In the genomic region with DNA sequence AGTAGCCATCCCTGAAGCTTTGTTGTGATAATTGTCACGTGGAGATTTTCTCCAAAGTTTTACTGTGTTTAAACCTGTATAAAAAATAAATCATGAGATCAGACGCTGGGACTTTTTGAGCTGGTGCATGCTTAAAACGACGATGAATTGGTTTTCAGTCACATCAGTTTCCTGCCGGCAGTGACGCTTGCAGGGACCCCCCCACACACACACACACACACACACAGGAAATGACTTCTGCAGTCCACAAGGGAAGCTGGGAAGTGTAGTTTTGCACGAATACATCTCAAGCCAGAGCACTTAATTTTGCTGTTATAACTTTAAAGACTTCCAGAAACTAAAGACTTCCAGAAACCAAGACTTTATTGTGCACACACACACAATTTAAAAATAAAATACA, we compare ENCODE assay signal across 8 mouse cellular contexts. TPM values are rescaled to one million over a fixed set of nuclear protein-coding genes. Genes with fewer than 3 reads are reported as not detected.
DNase-seq lines count a peak whose midpoint lies in the region; ATAC-seq lines count a peak whose summit lies in the region.

No protein-coding gene starts in this region.

- H3K4me3 ChIP-seq in forebrain, embryonic 15.5 days = no peak overlapping the region
- H3K4me3 ChIP-seq in forebrain, embryonic 11.5 days (ENCODE audit: low read depth, low read length) = no peak overlapping the region
- H3K4me3 ChIP-seq in liver, embryonic 12.5 days = no peak overlapping the region

- H3K4me1 ChIP-seq in forebrain, embryonic 15.5 days = no peaks in the 10 kb centered on the region
- H3K4me1 ChIP-seq in forebrain, embryonic 11.5 days (replicated peaks; ENCODE audit: control insufficient read depth, insufficient read depth, low read length) = no peaks in the 10 kb centered on the region
- peaks cover 6% of the 10 kb centered on the region for H3K4me1 ChIP-seq in liver, embryonic 12.5 days

- 50% methylated on average over 7 of the region's 7 CpGs for WGBS in forebrain, embryonic 15.5 days
- 67% methylated on average over 7 of the region's 7 CpGs for WGBS in forebrain, embryonic 11.5 days
- 12% methylated on average over 7 of the region's 7 CpGs for WGBS in liver, embryonic 12.5 days (ENCODE audit: insufficient replicate concordance)

- H3K36me3 ChIP-seq in forebrain, embryonic 15.5 days = no peaks in the 10 kb centered on the region
- no peaks in the 10 kb centered on the region for H3K36me3 ChIP-seq in forebrain, embryonic 11.5 days (ENCODE audit: control insufficient read depth, insufficient read depth, low read length)
- no peaks in the 10 kb centered on the region for H3K36me3 ChIP-seq in liver, embryonic 12.5 days

- H3K9me3 ChIP-seq in forebrain, embryonic 15.5 days = no peaks in the 10 kb centered on the region
- H3K9me3 ChIP-seq in forebrain, embryonic 11.5 days (ENCODE audit: control insufficient read depth, low read length) = no peaks in the 10 kb centered on the region
- H3K9me3 ChIP-seq in liver, embryonic 12.5 days (replicated peaks) = no peaks in the 10 kb centered on the region

- no peak overlapping the region for H3K27ac ChIP-seq in forebrain, embryonic 15.5 days (replicated peaks)
- H3K27ac ChIP-seq in forebrain, embryonic 11.5 days (ENCODE audit: low read depth, low read length) = no peak overlapping the region
- H3K27ac ChIP-seq in liver, embryonic 12.5 days = no peak overlapping the region

- no peak overlapping the region; the same call in 1 of the 2 replicates for H3K4me2 ChIP-seq in forebrain, embryonic 15.5 days (replicated peaks)
- no peak overlapping the region for H3K4me2 ChIP-seq in forebrain, embryonic 11.5 days (ENCODE audit: low read depth, low read length, severe bottlenecking)
- 0 out of 2 replicates have a peak overlapping the region, but pooled peaks have one; percentile 25 for H3K4me2 ChIP-seq in liver, embryonic 12.5 days

- peak; percentile 63; the same call in 1 of the 2 replicates for ATAC-seq in forebrain, embryonic 15.5 days (replicated peaks)
- ATAC-seq in forebrain, embryonic 11.5 days (replicated peaks; ENCODE audit: low FRiP score) = no peak
- ATAC-seq in liver, embryonic 12.5 days = no peak

- no peak for DNase-seq in forebrain, embryonic 11.5 days (ENCODE audit: low spot score)
- peak; percentile 34 for DNase-seq in adrenal gland, adult 8-10 months
- DNase-seq in heart, adult 9 months (ENCODE audit: low spot score in 2 of 2) = peak; percentile 42 to 47
- DNase-seq in kidney, adult 8-10 months = peak; percentile 17 to 23
- peak; percentile 41 for DNase-seq in retina, embryonic 14.5 days (ENCODE audit: low spot score)
- DNase-seq in Muller cell, postnatal 12 days (ENCODE audit: inconsistent ontology term) = no peak

- no peak overlapping the region for H3K9ac ChIP-seq in forebrain, embryonic 15.5 days (replicated peaks)
- no peak overlapping the region for H3K9ac ChIP-seq in forebrain, embryonic 11.5 days (ENCODE audit: low read length)
- H3K9ac ChIP-seq in liver, embryonic 12.5 days = no peak overlapping the region

- H3K27me3 ChIP-seq in forebrain, embryonic 15.5 days = no peaks in the 10 kb centered on the region
- H3K27me3 ChIP-seq in forebrain, embryonic 11.5 days (ENCODE audit: control insufficient read depth, insufficient read depth, low read length) = no peaks in the 10 kb centered on the region
- no peaks in the 10 kb centered on the region for H3K27me3 ChIP-seq in liver, embryonic 12.5 days (replicated peaks)

RNA-seq across cellular contexts. Expression of a gene that starts 5.3 kb away (rescaled TPM):
- 9.7 and 10.7 TPM in 2 replicates for polyA plus RNA-seq in forebrain, embryonic 15.5 days (2015; fragmentation: Nextera tagmentation; extraction: Ambion mirVana)
- 9.0 and 9.9 TPM in 2 replicates for polyA plus RNA-seq in forebrain, embryonic 11.5 days (2014; fragmentation: Nextera tagmentation; extraction: Ambion mirVana)
- 10 to 100 TPM; 49.3 to 79.9 (median 60.1) TPM for total RNA-seq in adrenal gland, adult 8-10 months (2022)
- polyA plus RNA-seq in liver, embryonic 12.5 days (2016; fragmentation: Nextera tagmentation; extraction: Ambion mirVana) = 25.0 and 25.8 TPM in 2 replicates

RNA-seq across cellular contexts. Expression of a gene that starts 56.7 kb away (rescaled TPM):
- polyA plus RNA-seq in forebrain, embryonic 15.5 days (2015; fragmentation: Nextera tagmentation; extraction: Ambion mirVana) = 5.7 and 6.9 TPM in 2 replicates
- 13.3 and 14.1 TPM in 2 replicates for polyA plus RNA-seq in forebrain, embryonic 11.5 days (2014; fragmentation: Nextera tagmentation; extraction: Ambion mirVana)
- 10 to 100 TPM; 15.8 to 27.4 (median 24.1) TPM for total RNA-seq in adrenal gland, adult 8-10 months (2022)
- polyA plus RNA-seq in liver, embryonic 12.5 days (2016; fragmentation: Nextera tagmentation; extraction: Ambion mirVana) = 22.1 and 24.6 TPM in 2 replicates

Comparison
In these comparisons a context has a peak if more than half of its experiments do, and no peak if none do; other contexts are left out.
1. DNase-seq: peak in adrenal gland, adult 8-10 months (single experiment), heart, adult 9 months (2 of 2), kidney, adult 8-10 months (2 of 2) and retina, embryonic 14.5 days (single experiment); none in forebrain, embryonic 11.5 days (single experiment) and Muller cell, postnatal 12 days (single experiment).